Mouse (Mus musculus) heart, adult 2 months (tissue): Measurements from ENCODE around the gene Gtf2h3.
A peak's percentile ranks its signal among the peaks of the same experiment; 100 is the strongest.

Experiments used
- CTCF ChIP-seq: fragments of 200-600 bp; IDR thresholded peaks from 2 replicates; pipeline ENCODE4 v1.8.1; 2022; ENCODE audit warnings: antibody characterized with exemption, mild to moderate bottlenecking, moderate library complexity
- EP300 ChIP-seq: fragments of 200-500 bp; IDR thresholded peaks from 2 replicates; pipeline ENCODE4 v1.6.1; 2011; ENCODE audit warnings: low read depth, low read length, control low read depth; ENCODE audit not compliant: insufficient read depth
- POLR2A ChIP-seq: fragments of 200-500 bp; IDR thresholded peaks from 2 replicates; pipeline ENCODE4 v1.6.1; 2011; ENCODE audit warnings: mild to moderate bottlenecking, low read depth, low read length, control low read depth; ENCODE audit not compliant: insufficient read depth

DNA sequence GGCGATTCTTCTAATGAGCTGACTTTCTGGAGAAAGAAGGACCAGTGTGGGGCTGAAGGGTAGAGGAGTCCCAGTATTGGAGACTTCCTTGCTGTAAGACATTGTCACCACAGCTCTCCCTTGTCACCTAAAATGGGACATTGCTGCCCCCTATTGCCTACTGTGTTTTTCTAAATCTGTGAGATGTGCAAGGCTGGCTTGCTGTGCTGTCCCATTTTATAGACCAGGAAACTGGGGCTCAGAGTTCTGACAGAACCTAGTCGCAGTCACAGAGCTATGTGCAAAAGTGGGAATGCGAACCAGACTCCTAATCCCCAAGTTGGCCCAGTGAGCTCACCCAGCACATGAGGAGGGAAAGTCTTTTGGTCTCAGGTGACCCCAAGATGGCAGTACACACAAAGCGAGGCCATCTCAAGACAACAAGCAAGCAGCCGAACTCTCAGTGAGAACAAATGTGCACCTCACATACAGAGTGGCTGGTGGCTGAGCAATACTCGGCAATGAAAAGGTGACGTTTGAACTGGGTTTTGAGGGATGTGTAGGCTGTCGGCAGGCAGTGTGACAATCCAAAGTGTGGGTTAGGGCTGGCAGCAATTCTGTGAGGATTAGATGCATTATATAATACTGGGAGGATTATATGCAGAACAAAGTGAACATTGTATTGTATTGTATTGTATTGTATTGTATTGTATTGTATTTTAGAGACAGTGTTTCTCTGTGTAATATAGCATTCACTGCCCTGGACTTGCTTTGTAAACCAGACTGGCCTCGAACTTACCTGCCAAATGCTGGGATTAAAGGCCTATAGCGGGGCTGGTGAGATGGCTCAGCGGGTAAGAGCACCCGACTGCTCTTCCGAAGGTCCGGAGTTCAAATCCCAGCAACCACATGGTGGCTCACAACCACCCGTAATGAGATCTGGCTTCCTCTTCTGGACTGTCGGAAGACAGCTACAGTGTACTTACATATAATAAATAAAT, 39.8 kb upstream of the Gtf2h3 start:
- TF ChIP-seq CTCF (peak; percentile 80), EP300 (0 out of 2 replicates have a peak, but pooled peaks have one; percentile 55), POLR2A (no peak)
